Comparison of ENCODE assay signal across 12 mouse cellular contexts in the genomic region with DNA sequence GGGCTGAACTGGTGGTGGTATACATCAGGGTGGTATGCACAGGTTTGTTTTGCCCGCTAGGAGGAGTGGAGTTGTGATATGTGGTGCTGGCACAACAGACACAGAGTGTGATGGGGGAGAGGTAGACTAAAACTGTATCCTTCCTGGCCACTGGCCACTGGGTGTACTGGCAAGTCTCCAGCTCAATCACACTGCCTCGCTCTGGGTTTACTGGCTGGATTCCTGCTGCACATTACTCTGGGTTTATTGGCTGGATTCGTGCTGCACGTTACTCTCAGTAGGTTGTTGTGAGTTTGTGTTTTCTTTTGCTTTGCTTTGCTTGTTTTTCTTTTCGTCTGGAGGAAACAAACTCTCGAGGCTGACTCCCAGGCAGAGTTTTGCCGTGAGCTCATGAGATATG. TPM values are rescaled to one million over a fixed set of nuclear protein-coding genes. Genes with fewer than 3 reads are reported as not detected.
"Had no signal": no experiment of that assay in that cellular context is flagged by ENCODE, and none has a peak within 500 bp of the region (broad histone marks: within the 10 kb centered on the region; RNA-seq: fewer than 3 reads in every experiment).

No protein-coding gene starts in this region.

RNA-seq across cellular contexts. Expression of a gene that starts 1.5 kb away (rescaled TPM):
- total RNA-seq: left cerebral cortex, postnatal 25 days; megakaryocyte-erythroid progenitor cell, adult 5-6 weeks had no signal

RNA-seq across cellular contexts. Expression of a gene that starts 30.3 kb away (rescaled TPM):
- total RNA-seq: layer of hippocampus, adult 18-20 months; layer of hippocampus, postnatal 36 days; left cerebral cortex, adult 8-10 months; left cerebral cortex, postnatal 25 days; megakaryocyte-erythroid progenitor cell, adult 5-6 weeks had no signal
- polyA plus RNA-seq: kidney, embryonic 14.5 days; limb, embryonic 12.5 days; midbrain, embryonic 12.5 days; midbrain, embryonic 16.5 days; neural tube, embryonic 13.5 days; testis, adult 2 months; urinary bladder, adult 2 months had no signal
